22 mouse cellular contexts compared by ENCODE assay signal in the genomic region with DNA sequence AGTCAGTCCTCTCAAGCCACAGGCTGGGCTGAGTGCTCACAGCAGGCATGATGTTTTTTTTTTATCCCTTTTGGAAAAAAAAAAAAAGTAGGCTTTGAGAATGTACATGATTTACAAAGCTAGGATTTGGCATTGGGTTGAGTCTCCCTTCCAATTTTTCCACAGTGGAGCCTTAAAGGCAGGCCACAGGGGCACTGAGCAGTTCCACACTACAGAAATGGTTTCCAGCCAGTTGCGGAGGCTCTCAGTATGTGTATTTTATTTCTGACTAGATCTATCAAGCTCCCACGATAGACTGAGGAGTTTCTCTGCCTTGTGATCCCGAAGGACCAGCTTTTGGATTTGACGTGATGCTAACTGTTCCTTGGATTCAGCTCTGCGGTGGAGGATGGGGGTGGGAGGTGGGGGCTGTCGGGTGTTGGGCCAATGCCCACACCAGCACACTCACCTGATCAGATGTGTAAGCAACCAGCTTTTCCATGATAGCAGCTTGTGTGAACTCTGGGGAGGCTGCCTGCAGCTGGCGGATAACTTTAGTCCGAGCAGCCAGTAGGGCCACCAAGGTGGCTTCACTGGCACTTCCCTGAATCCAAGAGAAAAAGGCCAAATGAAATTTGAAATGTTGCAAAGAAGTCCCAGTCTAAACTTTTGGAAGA. TPM values are rescaled to one million over a fixed set of nuclear protein-coding genes. Genes with fewer than 3 reads are reported as not detected.
DNase-seq lines count a peak whose midpoint lies in the region; ATAC-seq and TF ChIP-seq lines count a peak whose summit lies in the region.
"Had no signal": no experiment of that assay in that cellular context is flagged by ENCODE, and none has a peak within 500 bp of the region (broad histone marks: within the 10 kb centered on the region; RNA-seq: fewer than 3 reads in every experiment).

No protein-coding gene starts in this region.

- no peak overlapping the region for H3K4me3 ChIP-seq in heart, embryonic 16.5 days (ENCODE audit: low read length)
- no peak overlapping the region for H3K4me3 ChIP-seq in lung, embryonic 14.5 days (ENCODE audit: low read depth, low read length)
- H3K4me3 ChIP-seq in intestine, embryonic 15.5 days (replicated peaks), result no peak overlapping the region
- H3K4me3 ChIP-seq in stomach, embryonic 15.5 days (replicated peaks), result no peak overlapping the region
- H3K4me3 ChIP-seq in hindbrain, embryonic 12.5 days, result no peak overlapping the region
- H3K4me3 ChIP-seq: forebrain, embryonic 10.5 days; heart, embryonic 10.5 days; liver, embryonic 15.5 days; midbrain, embryonic 15.5 days had no signal

- H3K4me2 ChIP-seq in heart, embryonic 16.5 days (ENCODE audit: low read depth, low read length), result no peak overlapping the region
- H3K4me2 ChIP-seq in lung, embryonic 14.5 days, result no peak overlapping the region
- no peak overlapping the region for H3K4me2 ChIP-seq in intestine, embryonic 15.5 days (replicated peaks)
- H3K4me2 ChIP-seq in stomach, embryonic 15.5 days, result no peak overlapping the region
- H3K4me2 ChIP-seq in hindbrain, embryonic 12.5 days (replicated peaks), result no peak overlapping the region
- H3K4me2 ChIP-seq: liver, embryonic 15.5 days; midbrain, embryonic 15.5 days had no signal

- H3K27ac ChIP-seq in heart, embryonic 16.5 days (ENCODE audit: low read length), result peak overlapping the region; percentile 67
- H3K27ac ChIP-seq in lung, embryonic 14.5 days (ENCODE audit: low read depth), result peak overlapping the region; percentile 81
- H3K27ac ChIP-seq in intestine, embryonic 15.5 days, result peak overlapping the region; percentile 63
- H3K27ac ChIP-seq in stomach, embryonic 15.5 days, result peak overlapping the region; percentile 85
- H3K27ac ChIP-seq in hindbrain, embryonic 12.5 days, result no peak overlapping the region
- H3K27ac ChIP-seq: forebrain, embryonic 10.5 days; liver, embryonic 15.5 days; midbrain, embryonic 15.5 days had no signal

- no peak for TF ChIP-seq CTCF in lung, embryonic 14.5 days (IDR thresholded peaks at IDR 0.05; ENCODE audit: low read depth)

- no peak for ATAC-seq in heart, embryonic 16.5 days (replicated peaks; ENCODE audit: extremely low read depth, insufficient read depth, low FRiP score)
- ATAC-seq in lung, embryonic 14.5 days (ENCODE audit: insufficient read depth), result peak; percentile 45; the same call in 1 of the 2 replicates
- peak; percentile 48; the same call in 1 of the 2 replicates for ATAC-seq in intestine, embryonic 15.5 days
- peak; percentile 40 for ATAC-seq in stomach, embryonic 15.5 days (ENCODE audit: insufficient read depth, low FRiP score, low read depth)
- no peak for ATAC-seq in hindbrain, embryonic 12.5 days (ENCODE audit: low FRiP score)
- ATAC-seq: inflammation-experienced regulatory T-cells, adult 6 months; midbrain, embryonic 15.5 days had no signal

- H3K9ac ChIP-seq in heart, embryonic 16.5 days (ENCODE audit: low read length), result no peak overlapping the region
- H3K9ac ChIP-seq in lung, embryonic 14.5 days, result no peak overlapping the region
- no peak overlapping the region for H3K9ac ChIP-seq in intestine, embryonic 15.5 days
- no peak overlapping the region for H3K9ac ChIP-seq in stomach, embryonic 15.5 days
- H3K9ac ChIP-seq in hindbrain, embryonic 12.5 days, result no peak overlapping the region
- H3K9ac ChIP-seq: liver, embryonic 15.5 days; midbrain, embryonic 15.5 days had no signal

- 70% methylated on average over 8 of the region's 8 CpGs for WGBS in heart, embryonic 16.5 days
- 63% methylated on average over 8 of the region's 8 CpGs for WGBS in lung, embryonic 14.5 days
- WGBS in intestine, embryonic 15.5 days, result 60% methylated on average over 8 of the region's 8 CpGs
- 51% methylated on average over 8 of the region's 8 CpGs for WGBS in stomach, embryonic 15.5 days
- 69% methylated on average over 8 of the region's 8 CpGs for WGBS in hindbrain, embryonic 12.5 days

- DNase-seq in heart, adult 18-20 months, result no peak
- no peak for DNase-seq in lung, embryonic 14.5 days
- DNase-seq in lung, postnatal 10 days, result no peak
- no peak for DNase-seq in adrenal gland, adult 18-20 months (ENCODE audit: low spot score in 2 of 2)
- DNase-seq: adrenal gland, postnatal 25 days; B cell, adult 2 months; cerebellum, adult 18-20 months; cerebellum, postnatal 36 days; gastrocnemius, postnatal 14 days; kidney, postnatal 4 days; right cerebral cortex, adult 18-20 months; thymus, postnatal 14 days had no signal

- no peaks in the 10 kb centered on the region for H3K27me3 ChIP-seq in heart, embryonic 16.5 days (ENCODE audit: control insufficient read depth, insufficient read depth, low read length)
- H3K27me3 ChIP-seq in lung, embryonic 14.5 days (ENCODE audit: insufficient read depth, low read length), result no peaks in the 10 kb centered on the region
- H3K27me3 ChIP-seq in intestine, embryonic 15.5 days (replicated peaks), result no peaks in the 10 kb centered on the region
- no peaks in the 10 kb centered on the region for H3K27me3 ChIP-seq in stomach, embryonic 15.5 days (replicated peaks)
- H3K27me3 ChIP-seq in hindbrain, embryonic 12.5 days, result no peaks in the 10 kb centered on the region
- H3K27me3 ChIP-seq: midbrain, embryonic 15.5 days had no signal

- no peaks in the 10 kb centered on the region for H3K36me3 ChIP-seq in heart, embryonic 16.5 days (ENCODE audit: control insufficient read depth, insufficient read depth)
- H3K36me3 ChIP-seq in lung, embryonic 14.5 days (ENCODE audit: insufficient read depth), result no peaks in the 10 kb centered on the region
- H3K36me3 ChIP-seq in intestine, embryonic 15.5 days, result no peaks in the 10 kb centered on the region
- H3K36me3 ChIP-seq in stomach, embryonic 15.5 days, result no peaks in the 10 kb centered on the region
- H3K36me3 ChIP-seq in hindbrain, embryonic 12.5 days, result no peaks in the 10 kb centered on the region
- H3K36me3 ChIP-seq: forebrain, embryonic 10.5 days; liver, embryonic 15.5 days; midbrain, embryonic 15.5 days had no signal

- no peaks in the 10 kb centered on the region for H3K9me3 ChIP-seq in heart, embryonic 16.5 days (replicated peaks; ENCODE audit: control insufficient read depth, low read length)
- no peaks in the 10 kb centered on the region for H3K9me3 ChIP-seq in lung, embryonic 14.5 days (ENCODE audit: low read depth, low read length)
- H3K9me3 ChIP-seq in intestine, embryonic 15.5 days, result no peaks in the 10 kb centered on the region
- no peaks in the 10 kb centered on the region for H3K9me3 ChIP-seq in stomach, embryonic 15.5 days
- H3K9me3 ChIP-seq in hindbrain, embryonic 12.5 days (replicated peaks), result no peaks in the 10 kb centered on the region
- H3K9me3 ChIP-seq: forebrain, embryonic 10.5 days; heart, embryonic 10.5 days; liver, embryonic 15.5 days; midbrain, embryonic 15.5 days had no signal

- H3K4me1 ChIP-seq in heart, embryonic 16.5 days (ENCODE audit: control insufficient read depth, insufficient read depth, low read length), result peaks cover 11% of the 10 kb centered on the region
- H3K4me1 ChIP-seq in lung, embryonic 14.5 days (ENCODE audit: insufficient read depth), result 0 out of 2 replicates have a peak, but pooled peaks cover 3% of the 10 kb centered on the region
- H3K4me1 ChIP-seq in intestine, embryonic 15.5 days (replicated peaks), result peaks cover 11% of the 10 kb centered on the region
- peaks cover 8% of the 10 kb centered on the region; the same call in 1 of the 2 replicates for H3K4me1 ChIP-seq in stomach, embryonic 15.5 days
- H3K4me1 ChIP-seq in hindbrain, embryonic 12.5 days, result peaks cover 10% of the 10 kb centered on the region; the same call in 1 of the 2 replicates

RNA-seq across cellular contexts. Expression of a gene that starts 33.4 kb away (rescaled TPM):
- polyA plus RNA-seq in heart, embryonic 16.5 days (2015; fragmentation: Nextera tagmentation; extraction: Ambion mirVana), result 112 TPM in 2 replicates
- total RNA-seq in heart, adult 18-20 months (2021), result 1 to 10 TPM; 1.3 to 1.9 TPM
- polyA plus RNA-seq in lung, embryonic 14.5 days (2014; fragmentation: Nextera tagmentation; extraction: Ambion mirVana), result 13.1 and 13.4 TPM in 2 replicates
- polyA plus RNA-seq in intestine, embryonic 15.5 days (2015; fragmentation: Nextera tagmentation; extraction: Ambion mirVana), result 46.3 and 52.2 TPM in 2 replicates
- 48.5 and 57.0 TPM in 2 replicates for polyA plus RNA-seq in stomach, embryonic 15.5 days (2015; fragmentation: Nextera tagmentation; extraction: Ambion mirVana)
- total RNA-seq in adrenal gland, adult 18-20 months (2021), result 10 to 100 TPM; 60.8 to 74.0 TPM
- polyA plus RNA-seq in hindbrain, embryonic 12.5 days (2016; fragmentation: Nextera tagmentation; extraction: Ambion mirVana), result 8.3 and 12.4 TPM in 2 replicates
- total RNA-seq: hematopoietic stem cell, adult 5-6 weeks had no signal

RNA-seq across cellular contexts. Expression of a gene that starts 55.8 kb away (rescaled TPM):
- 46.3 and 56.0 TPM in 2 replicates for polyA plus RNA-seq in heart, embryonic 16.5 days (2015; fragmentation: Nextera tagmentation; extraction: Ambion mirVana)
- total RNA-seq in heart, adult 18-20 months (2021), result under 1 TPM; 0.44 to 0.62 TPM
- 97.5 and 102 TPM in 2 replicates for polyA plus RNA-seq in lung, embryonic 14.5 days (2014; fragmentation: Nextera tagmentation; extraction: Ambion mirVana)
- polyA plus RNA-seq in intestine, embryonic 15.5 days (2015; fragmentation: Nextera tagmentation; extraction: Ambion mirVana), result 46.9 and 52.8 TPM in 2 replicates
- polyA plus RNA-seq in stomach, embryonic 15.5 days (2015; fragmentation: Nextera tagmentation; extraction: Ambion mirVana), result 54.1 and 54.4 TPM in 2 replicates
- 1 to 10 TPM; 1.3 TPM for total RNA-seq in adrenal gland, adult 18-20 months (2021)
- polyA plus RNA-seq in hindbrain, embryonic 12.5 days (2016; fragmentation: Nextera tagmentation; extraction: Ambion mirVana), result 41.0 and 41.1 TPM in 2 replicates

Comparison
In these comparisons a context has a peak if more than half of its experiments do, and no peak if none do; other contexts are left out.
1. ATAC-seq: peak in lung, embryonic 14.5 days (single experiment), intestine, embryonic 15.5 days (single experiment) and stomach, embryonic 15.5 days (single experiment); none in heart, embryonic 16.5 days (single experiment) and hindbrain, embryonic 12.5 days (single experiment).